Mouse (Mus musculus) megakaryocyte progenitor cell, adult 5-6 weeks (primary cell): ENCODE data around the gene 1700067P10Rik. TPM values are rescaled to one million over a fixed set of nuclear protein-coding genes. Genes with fewer than 3 reads are reported as not detected.

Experiments
- total RNA-seq, 2 experiments: library from RNA; stranded (forward) in 1 of 2; stranded (reverse) in 1 of 2; fragments of 157-497, 149-512 nt in 1 of 2; fragments of 200-1000 nt in 1 of 2; gene quantifications; 2 replicates each; pipeline versions ENCODE4 v1.2.3 to v1.2.4; 2015 to 2017

The 1700067P10Rik gene
- total RNA-seq, 2 experiments from 2014 or later = not detected

Other genes with a start within 250 kb of the 1700067P10Rik start
- gene Foxp4, start 164.7 kb upstream of the 1700067P10Rik start, total RNA-seq (2015) = 20.1 and 21.3 TPM in 2 replicates
- gene Foxp4, start 164.7 kb upstream of the 1700067P10Rik start, total RNA-seq (2017) = 3.2 and 4.0 TPM in 2 replicates
- gene 1700122O11Rik, start 51.0 kb upstream of the 1700067P10Rik start, total RNA-seq (2015) = not detected in 2 replicates
- gene 1700122O11Rik, start 51.0 kb upstream of the 1700067P10Rik start, total RNA-seq (2017) = not detected in 2 replicates
- gene 9830107B12Rik, start 56.9 kb downstream of the 1700067P10Rik start, total RNA-seq (2015) = 0.62 and 1.1 TPM in 2 replicates
- 2.3 and 2.4 TPM in 2 replicates for gene 9830107B12Rik, start 56.9 kb downstream of the 1700067P10Rik start, total RNA-seq (2017)
- 1.0 and 2.3 TPM in 2 replicates for gene A530064D06Rik, start 78.0 kb downstream of the 1700067P10Rik start, total RNA-seq (2015)
- gene A530064D06Rik, start 78.0 kb downstream of the 1700067P10Rik start, total RNA-seq (2017) = 2.8 and 3.9 TPM in 2 replicates
- 4.8 and 5.9 TPM in 2 replicates for gene Trem1, start 143.4 kb downstream of the 1700067P10Rik start, total RNA-seq (2015)
- gene Trem1, start 143.4 kb downstream of the 1700067P10Rik start, total RNA-seq (2017) = 13.1 and 15.3 TPM in 2 replicates
- 124 and 147 TPM in 2 replicates for gene Trem3, start 158.5 kb downstream of the 1700067P10Rik start, total RNA-seq (2015)
- gene Trem3, start 158.5 kb downstream of the 1700067P10Rik start, total RNA-seq (2017) = 113 and 150 TPM in 2 replicates
- 0.10 and 0.76 TPM in 2 replicates for gene Treml4, start 175.0 kb downstream of the 1700067P10Rik start, total RNA-seq (2015)
- gene Treml4, start 175.0 kb downstream of the 1700067P10Rik start, total RNA-seq (2017) = 2.2 and 2.9 TPM in 2 replicates
- 42.9 and 54.0 TPM in 2 replicates for gene Treml2, start 210.2 kb downstream of the 1700067P10Rik start, total RNA-seq (2015)
- gene Treml2, start 210.2 kb downstream of the 1700067P10Rik start, total RNA-seq (2017) = 43.9 and 50.8 TPM in 2 replicates
- gene B430306N03Rik, start 226.8 kb downstream of the 1700067P10Rik start, total RNA-seq (2015) = 8.3 and 11.9 TPM in 2 replicates
- 2.7 and 4.6 TPM in 2 replicates for gene B430306N03Rik, start 226.8 kb downstream of the 1700067P10Rik start, total RNA-seq (2017)